Mouse (Mus musculus): ENCODE data around the gene Nr6a1. TPM values are rescaled to one million over a fixed set of nuclear protein-coding genes. Genes with fewer than 3 reads are reported as not detected.

The Nr6a1 gene
- polyA plus RNA-seq, 1 experiment from 2014 or later = 0.87 TPM

DNA sequence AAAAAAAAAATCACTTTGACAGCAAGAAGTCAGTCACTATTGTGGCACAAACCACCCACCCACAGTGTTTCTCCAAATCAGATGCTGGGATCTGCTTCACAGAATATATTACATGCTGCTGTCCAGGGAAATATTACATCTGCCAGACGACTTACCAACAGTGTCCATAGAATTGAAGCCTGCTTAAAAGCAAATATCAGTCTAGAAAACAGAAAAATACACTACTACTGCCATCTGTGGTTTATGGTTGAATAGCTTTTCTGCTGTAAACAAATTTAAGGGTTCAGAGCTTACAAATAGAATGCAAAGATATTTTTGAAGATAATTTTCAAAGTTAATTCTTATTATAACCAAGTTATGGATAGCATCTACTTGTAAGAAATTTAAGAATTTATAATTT lies 6.1 kb downstream of the Nr6a1 start:
- Histone ChIP-seq H3K27ac (replicated peaks) (no peak overlapping the region), H3K4me1 (peaks cover 10% of the 10 kb centered on the region), H3K36me3 (no peaks in the 10 kb centered on the region), H3K4me3 (no peak overlapping the region), H3K27me3 (replicated peaks) (peaks cover 12% of the 10 kb centered on the region), H3K4me2 (no peak overlapping the region), H3K9ac (no peak overlapping the region), H3K9me3 (no peaks in the 10 kb centered on the region)
- 54% methylated on average over 1 of the region's 1 CpGs for WGBS
- no peak for ATAC-seq (ENCODE audit: extremely low read depth, insufficient number of reproducible peaks, low FRiP score, low TSS enrichment)

GRCm38 (mm10) chr2:38916947-38917691 lies 10.4 kb downstream of the Nr6a1 start:
- H3K4me3 ChIP-seq = no peak overlapping the region
- no peaks in the 10 kb centered on the region for H3K9me3 ChIP-seq
- H3K4me2 ChIP-seq = no peak overlapping the region
- peaks cover 4% of the 10 kb centered on the region; the same call in 1 of the 2 replicates for H3K4me1 ChIP-seq
- no peaks in the 10 kb centered on the region for H3K36me3 ChIP-seq
- ATAC-seq (ENCODE audit: extremely low read depth, insufficient number of reproducible peaks, low FRiP score, low TSS enrichment) = no peak
- H3K27me3 ChIP-seq (replicated peaks) = no peaks in the 10 kb centered on the region
- H3K27ac ChIP-seq (replicated peaks) = no peak overlapping the region
- 43% methylated on average over 4 of the region's 4 CpGs for WGBS
- H3K9ac ChIP-seq = no peak overlapping the region

DNA sequence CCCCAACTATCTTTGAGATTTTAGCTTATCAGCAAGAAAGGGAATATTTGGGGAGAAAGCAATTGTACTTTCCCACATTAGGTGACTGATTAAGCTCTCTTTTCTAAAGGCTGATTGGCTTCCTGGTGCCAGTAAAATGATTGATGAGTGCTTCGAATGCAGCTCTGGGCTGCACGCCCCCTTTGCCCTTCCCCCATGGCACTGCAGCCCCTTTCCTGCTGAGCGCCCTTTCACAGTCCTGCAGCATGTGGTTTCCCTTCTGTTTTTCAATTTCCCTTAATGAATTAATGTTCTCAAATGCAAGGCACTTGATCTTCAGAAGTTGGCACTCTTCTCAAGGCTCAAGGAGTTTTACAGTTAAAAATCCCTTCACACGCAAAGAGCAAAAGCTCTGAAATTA lies 12.5 kb downstream of the Nr6a1 start:
- H3K4me1 ChIP-seq = peaks cover 4% of the 10 kb centered on the region; the same call in 1 of the 2 replicates
- H3K4me3 ChIP-seq = no peak overlapping the region
- no peaks in the 10 kb centered on the region for H3K36me3 ChIP-seq
- 53% methylated on average over 4 of the region's 4 CpGs for WGBS
- H3K9ac ChIP-seq = no peak overlapping the region
- no peak overlapping the region for H3K27ac ChIP-seq (replicated peaks)
- H3K4me2 ChIP-seq = no peak overlapping the region
- no peak for ATAC-seq (ENCODE audit: extremely low read depth, insufficient number of reproducible peaks, low FRiP score, low TSS enrichment)
- no peaks in the 10 kb centered on the region for H3K9me3 ChIP-seq
- no peaks in the 10 kb centered on the region for H3K27me3 ChIP-seq (replicated peaks)

GRCm38 (mm10) chr2:38914517-38914916 lies 13.0 kb downstream of the Nr6a1 start:
- Histone ChIP-seq H3K4me2 (no peak overlapping the region), H3K9me3 (no peaks in the 10 kb centered on the region), H3K9ac (no peak overlapping the region), H3K36me3 (no peaks in the 10 kb centered on the region), H3K27me3 (replicated peaks) (no peaks in the 10 kb centered on the region), H3K4me3 (no peak overlapping the region), H3K4me1 (peaks cover 4% of the 10 kb centered on the region; the same call in 1 of the 2 replicates), H3K27ac (replicated peaks) (no peak overlapping the region)
- ATAC-seq (ENCODE audit: extremely low read depth, insufficient number of reproducible peaks, low FRiP score, low TSS enrichment) = no peak
- 54% methylated on average over 1 of the region's 1 CpGs for WGBS

GRCm38 (mm10) chr2:38908604-38909003 lies 18.9 kb downstream of the Nr6a1 start:
- WGBS = 63% methylated on average over 1 of the region's 1 CpGs

DNA sequence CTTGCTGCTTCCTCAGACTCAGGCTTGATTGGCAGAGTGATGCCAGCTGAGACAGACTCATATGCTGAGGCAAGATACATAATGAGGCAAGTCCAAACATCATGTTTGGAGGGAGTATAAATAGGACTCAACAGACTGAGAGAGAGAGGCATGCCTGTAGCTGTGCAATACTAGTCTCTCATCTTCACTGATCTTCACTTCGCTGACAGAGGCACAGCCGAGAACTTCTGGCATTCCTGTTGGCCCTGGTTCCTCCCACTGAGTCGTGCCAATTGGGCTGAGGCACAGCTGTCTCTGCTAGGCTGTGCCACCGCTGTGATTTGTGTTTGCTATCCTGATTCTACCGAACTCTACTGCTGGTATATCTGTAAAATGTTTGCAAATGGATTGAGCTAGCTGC lies 21.4 kb downstream of the Nr6a1 start:
- Histone ChIP-seq H3K27ac (replicated peaks) (no peak overlapping the region), H3K27me3 (replicated peaks) (no peaks in the 10 kb centered on the region), H3K4me2 (no peak overlapping the region), H3K4me3 (no peak overlapping the region), H3K36me3 (no peaks in the 10 kb centered on the region), H3K9me3 (no peaks in the 10 kb centered on the region), H3K9ac (no peak overlapping the region), H3K4me1 (peaks cover 7% of the 10 kb centered on the region; the same call in 1 of the 2 replicates)
- ATAC-seq (ENCODE audit: extremely low read depth, insufficient number of reproducible peaks, low FRiP score, low TSS enrichment) = no peak
- 41% methylated on average over 5 of the region's 5 CpGs for WGBS

More at GRCm38 (mm10) chr2:38908604-38909003, 18.9 kb downstream of the Nr6a1 start:
- Histone ChIP-seq H3K9ac (no peak overlapping the region), H3K4me2 (no peak overlapping the region), H3K27me3 (replicated peaks) (no peaks in the 10 kb centered on the region), H3K36me3 (no peaks in the 10 kb centered on the region), H3K4me3 (no peak overlapping the region), H3K9me3 (no peaks in the 10 kb centered on the region), H3K27ac (replicated peaks) (no peak overlapping the region), H3K4me1 (peaks cover 7% of the 10 kb centered on the region; the same call in 1 of the 2 replicates)
- ATAC-seq (ENCODE audit: extremely low read depth, insufficient number of reproducible peaks, low FRiP score, low TSS enrichment) = no peak

GRCm38 (mm10) chr2:38904290-38904689 lies 23.2 kb downstream of the Nr6a1 start:
- H3K4me3 ChIP-seq = no peak overlapping the region
- H3K27me3 ChIP-seq (replicated peaks) = no peaks in the 10 kb centered on the region
- H3K9me3 ChIP-seq = no peaks in the 10 kb centered on the region
- no peak overlapping the region for H3K27ac ChIP-seq (replicated peaks)
- ATAC-seq (ENCODE audit: extremely low read depth, insufficient number of reproducible peaks, low FRiP score, low TSS enrichment) = no peak
- no peaks in the 10 kb centered on the region for H3K36me3 ChIP-seq
- peaks cover 7% of the 10 kb centered on the region; the same call in 1 of the 2 replicates for H3K4me1 ChIP-seq
- H3K4me2 ChIP-seq = no peak overlapping the region
- WGBS = 84% methylated on average over 1 of the region's 1 CpGs
- H3K9ac ChIP-seq = no peak overlapping the region

DNA sequence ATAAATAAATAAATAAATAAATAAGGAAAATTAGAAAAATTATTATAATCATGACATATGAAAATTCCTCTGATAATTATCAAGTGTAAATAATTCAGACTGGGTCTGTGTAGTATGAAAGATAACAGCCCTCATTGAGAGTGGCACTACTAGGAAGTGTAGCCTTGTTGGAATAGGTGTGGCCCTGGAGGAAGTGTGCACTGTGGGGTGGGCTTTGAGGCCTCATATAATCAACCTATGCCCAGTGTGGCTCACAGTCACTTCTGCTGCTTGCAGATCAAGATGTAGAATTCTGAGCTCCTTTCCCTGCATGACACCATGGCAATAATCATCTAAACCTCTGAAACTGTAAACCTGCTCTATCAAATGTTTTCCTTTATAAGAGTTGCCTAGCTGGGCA lies 24.6 kb downstream of the Nr6a1 start:
- ATAC-seq (ENCODE audit: extremely low read depth, insufficient number of reproducible peaks, low FRiP score, low TSS enrichment) = no peak
- no peak overlapping the region for H3K4me2 ChIP-seq
- no peaks in the 10 kb centered on the region; the same call in 1 of the 2 replicates for H3K9me3 ChIP-seq
- no peaks in the 10 kb centered on the region for H3K27me3 ChIP-seq (replicated peaks)
- H3K4me1 ChIP-seq = peaks cover 14% of the 10 kb centered on the region; the same call in 1 of the 2 replicates
- H3K36me3 ChIP-seq = no peaks in the 10 kb centered on the region; the same call in 1 of the 2 replicates
- H3K9ac ChIP-seq = no peak overlapping the region
- H3K27ac ChIP-seq (replicated peaks) = no peak overlapping the region
- H3K4me3 ChIP-seq = no peak overlapping the region

GRCm38 (mm10) chr2:38880907-38881672 lies 46.4 kb downstream of the Nr6a1 start:
- WGBS = 67% methylated on average over 5 of the region's 5 CpGs
- H3K27me3 ChIP-seq (replicated peaks) = no peaks in the 10 kb centered on the region
- H3K36me3 ChIP-seq = peaks cover 58% of the 10 kb centered on the region
- H3K4me1 ChIP-seq = peaks cover 3% of the 10 kb centered on the region; the same call in 1 of the 2 replicates
- no peak overlapping the region for H3K9ac ChIP-seq
- H3K4me3 ChIP-seq = no peak overlapping the region
- no peak overlapping the region for H3K4me2 ChIP-seq
- no peak overlapping the region for H3K27ac ChIP-seq (replicated peaks)
- no peak for ATAC-seq (ENCODE audit: extremely low read depth, insufficient number of reproducible peaks, low FRiP score, low TSS enrichment)
- no peaks in the 10 kb centered on the region for H3K9me3 ChIP-seq

DNA sequence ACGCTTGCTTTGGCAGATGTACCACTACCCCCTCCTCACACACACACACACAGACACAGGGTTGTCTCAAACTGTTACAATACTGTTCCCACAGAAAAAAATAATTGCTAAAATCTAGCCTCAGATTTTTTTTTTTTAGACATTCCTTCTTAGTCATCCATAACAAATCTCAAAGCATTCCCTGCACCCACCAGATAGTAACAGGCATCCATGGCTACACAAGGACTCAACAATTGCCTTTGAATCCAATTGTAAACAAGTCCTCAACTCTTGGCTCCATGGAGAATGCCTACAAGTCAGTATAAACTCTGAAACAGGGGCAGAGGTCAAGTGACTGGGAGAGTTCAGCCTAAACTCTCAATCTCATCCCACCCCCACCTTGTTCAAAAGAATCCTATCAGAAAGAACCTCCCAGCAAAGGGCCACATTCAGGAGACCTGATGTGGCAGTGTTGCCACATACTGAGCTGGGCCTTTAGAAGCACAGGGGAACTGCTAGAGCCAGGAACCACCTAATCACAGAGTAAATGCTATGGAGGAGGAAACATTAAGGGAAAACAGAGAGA lies 52.9 kb downstream of the Nr6a1 start:
- no peak for ATAC-seq (ENCODE audit: extremely low read depth, insufficient number of reproducible peaks, low FRiP score, low TSS enrichment)

GRCm38 (mm10) chr2:38872730-38873129 lies 54.8 kb downstream of the Nr6a1 start:
- ATAC-seq (ENCODE audit: extremely low read depth, insufficient number of reproducible peaks, low FRiP score, low TSS enrichment) = no peak
- Histone ChIP-seq H3K27me3 (replicated peaks) (no peaks in the 10 kb centered on the region), H3K4me3 (no peak overlapping the region), H3K36me3 (peaks cover 45% of the 10 kb centered on the region), H3K4me2 (no peak overlapping the region), H3K27ac (replicated peaks) (no peak overlapping the region), H3K9me3 (no peaks in the 10 kb centered on the region), H3K9ac (no peak overlapping the region), H3K4me1 (no peaks in the 10 kb centered on the region)
- WGBS = 65% methylated on average over 1 of the region's 1 CpGs

More for the DNA sequence above, 52.9 kb downstream of the Nr6a1 start:
- Histone ChIP-seq H3K9me3 (no peaks in the 10 kb centered on the region), H3K27me3 (replicated peaks) (no peaks in the 10 kb centered on the region), H3K27ac (replicated peaks) (no peak overlapping the region), H3K4me1 (no peaks in the 10 kb centered on the region), H3K4me2 (no peak overlapping the region), H3K36me3 (peaks cover 64% of the 10 kb centered on the region), H3K4me3 (no peak overlapping the region), H3K9ac (no peak overlapping the region)
- 76% methylated on average over 1 of the region's 1 CpGs for WGBS
